Mouse (Mus musculus) fibroblast of lung, adult 2 months (primary cell): ENCODE data around the gene Prcp.
A peak's percentile ranks its signal among the peaks of the same experiment; 100 is the strongest.
"Not testable (repeated sequence)": the region's sequence is repeated elsewhere in the genome, so short reads cannot be mapped to it uniquely, and the experiment has no call there.

Source experiments
- DNase-seq: peaks from one replicate; pipeline ENCODE4 v3.0.0-alpha.2; 2011; ENCODE audit warnings: low read depth

Prcp gene

GRCm38 (mm10) chr7:92890618-92891230, 16.5 kb downstream of the Prcp start:
- no peak for DNase-seq

- DNase-seq = no peak
Measured at GRCm38 (mm10) chr7:92893478-92893877, 19.2 kb downstream of the Prcp start.

DNA sequence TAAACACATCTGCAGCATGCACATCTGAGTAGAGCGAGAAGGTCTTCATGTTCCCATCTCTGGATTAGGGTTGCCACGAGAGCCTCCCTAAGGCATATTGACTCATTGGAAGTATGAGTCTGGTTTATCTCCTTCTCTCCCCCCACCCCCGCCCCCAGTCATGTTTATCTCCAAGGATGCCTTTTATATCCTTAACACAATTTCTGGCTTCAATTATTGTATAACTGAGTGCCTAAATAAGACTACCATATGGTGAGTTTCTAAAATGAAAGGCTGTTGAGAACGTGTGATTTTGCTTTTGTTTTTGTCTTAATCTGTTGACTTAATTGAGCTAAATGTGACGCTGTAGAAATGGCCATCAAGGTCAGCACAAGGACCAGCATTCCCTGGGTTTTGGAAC, 21.8 kb downstream of the Prcp start:
- DNase-seq = no peak

- peak; percentile 23 for DNase-seq
Measured at GRCm38 (mm10) chr7:92897021-92897420, 22.8 kb downstream of the Prcp start.

- DNase-seq = peak; percentile 18
Measured at GRCm38 (mm10) chr7:92903360-92904038, 29.2 kb downstream of the Prcp start.

- DNase-seq = not testable (repeated sequence)
Measured at GRCm38 (mm10) chr7:92904285-92904684, 30.0 kb downstream of the Prcp start.

GRCm38 (mm10) chr7:92920172-92920856, 46.0 kb downstream of the Prcp start:
- DNase-seq = no peak

DNA sequence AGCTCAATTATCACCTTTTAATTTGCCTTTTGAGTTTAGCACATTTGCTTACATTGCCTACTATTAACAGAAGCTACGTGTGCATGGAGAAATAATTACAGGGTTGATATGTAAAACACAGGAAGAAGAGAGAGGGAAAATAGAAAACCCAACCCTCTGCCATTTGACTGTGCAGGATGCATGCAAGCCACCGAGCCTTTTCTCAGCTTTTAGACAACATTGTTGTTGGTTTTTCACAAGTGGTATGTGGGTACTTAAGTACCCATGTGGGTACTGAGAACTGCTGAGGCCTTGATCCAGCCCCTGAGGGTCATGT, 46.5 kb downstream of the Prcp start:
- no peak for DNase-seq

DNA sequence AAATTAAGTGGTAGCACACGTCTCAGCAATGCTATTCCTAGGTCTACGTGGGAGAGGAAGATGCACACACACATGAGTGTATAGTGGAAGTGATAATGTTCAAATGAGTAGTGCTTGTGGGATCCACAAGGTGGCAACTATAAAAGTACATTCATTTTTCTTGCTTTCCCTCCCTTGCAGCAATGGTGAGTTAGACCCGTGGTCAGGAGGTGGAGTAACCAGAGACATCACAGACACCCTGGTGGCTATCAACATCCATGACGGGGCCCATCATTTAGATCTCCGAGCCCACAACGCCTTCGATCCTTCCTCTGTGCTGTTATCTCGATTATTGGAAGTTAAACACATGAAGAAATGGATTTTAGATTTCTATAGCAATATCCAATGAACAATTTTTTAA, 58.5 kb downstream of the Prcp start:
- no peak for DNase-seq

DNA sequence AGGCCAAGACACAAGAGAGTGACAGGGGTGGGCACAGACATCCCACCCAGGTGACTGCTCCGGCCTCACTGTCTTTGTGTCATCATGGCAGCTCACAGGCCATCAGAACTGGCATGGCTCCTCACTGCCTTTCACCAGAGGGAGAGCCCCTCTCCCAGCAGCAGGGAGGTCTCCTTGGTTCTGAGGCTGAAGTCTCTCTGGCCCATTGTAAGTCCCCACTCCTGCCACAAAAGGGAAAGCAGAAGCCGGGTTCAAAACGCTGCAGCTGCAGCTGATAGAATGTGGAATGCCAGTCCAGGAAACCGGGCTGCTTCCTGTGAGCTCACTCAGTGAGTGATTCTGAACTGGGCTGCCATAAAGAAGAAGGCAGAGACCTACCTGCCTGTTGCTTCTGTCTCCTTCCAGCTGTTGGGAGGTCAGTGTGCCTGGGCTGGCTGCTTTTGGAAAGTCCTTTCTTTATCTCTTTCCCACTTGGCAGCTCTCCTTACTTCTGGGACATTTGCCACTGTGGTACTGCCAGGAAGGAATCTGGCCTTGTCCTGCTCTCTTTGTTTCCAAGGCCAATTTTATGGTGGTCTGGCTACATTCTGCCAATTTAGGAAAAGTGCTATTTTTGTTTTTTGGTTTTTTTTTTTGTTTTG, 59.2 kb downstream of the Prcp start:
- not testable (repeated sequence) for DNase-seq

DNA sequence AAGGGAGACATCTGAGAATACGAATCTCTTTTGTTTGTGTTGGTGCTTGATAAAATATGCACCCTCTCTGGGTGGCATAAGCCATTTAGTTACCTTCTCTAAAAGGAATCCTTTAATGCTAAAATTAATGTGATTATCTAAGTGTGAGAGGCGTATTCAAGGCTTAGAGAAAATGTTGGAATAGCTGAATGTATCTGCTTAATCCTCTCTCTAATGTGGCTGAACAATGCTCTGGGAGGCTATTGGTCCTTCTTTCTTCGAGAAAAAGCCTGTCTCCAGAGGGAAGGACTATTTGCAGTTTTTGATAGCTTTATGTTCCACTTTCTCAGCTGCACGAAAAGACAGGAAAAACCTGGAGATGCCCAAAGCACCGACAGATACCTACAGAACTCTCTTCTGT, 62.5 kb downstream of the Prcp start:
- no peak for DNase-seq

DNA sequence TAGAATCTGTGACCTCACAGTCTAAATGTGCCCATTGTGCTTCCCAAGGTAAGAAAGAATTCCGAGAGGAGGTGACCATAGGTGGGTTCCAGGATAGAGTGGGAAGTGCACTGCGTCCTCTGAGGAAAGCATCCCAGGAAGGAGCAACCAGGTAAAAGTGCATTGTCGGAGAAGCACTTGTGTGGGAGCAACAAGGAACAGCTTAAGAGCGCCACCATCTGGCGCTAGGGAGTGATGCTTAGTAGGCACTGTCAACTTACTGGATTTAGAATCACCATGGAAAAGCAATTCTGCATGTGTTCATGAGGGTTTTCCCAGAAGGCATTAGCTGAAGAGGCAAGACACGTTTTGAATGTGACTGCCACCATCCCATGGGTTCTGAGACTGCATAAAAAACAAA, 63.7 kb downstream of the Prcp start:
- DNase-seq = no peak

DNA sequence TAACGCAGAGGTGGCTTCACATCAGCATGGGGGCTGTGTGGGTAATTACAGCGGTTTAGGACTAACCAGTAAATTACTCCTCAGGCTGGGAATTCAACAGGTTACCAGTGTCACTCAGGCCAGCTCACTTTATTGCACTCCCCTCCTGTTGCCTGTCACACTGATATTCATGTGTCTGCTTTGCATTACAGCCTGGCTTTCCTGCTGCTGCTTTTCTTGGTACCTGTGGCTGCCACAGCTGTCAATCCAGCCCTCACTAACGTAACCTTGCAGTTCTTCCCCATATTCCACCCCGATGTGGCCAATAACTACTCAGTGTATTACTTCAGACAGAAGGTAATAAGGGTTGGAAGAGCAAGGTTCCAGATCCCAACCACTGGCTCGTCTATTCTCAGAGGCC, 65.5 kb downstream of the Prcp start:
- no peak for DNase-seq

DNA sequence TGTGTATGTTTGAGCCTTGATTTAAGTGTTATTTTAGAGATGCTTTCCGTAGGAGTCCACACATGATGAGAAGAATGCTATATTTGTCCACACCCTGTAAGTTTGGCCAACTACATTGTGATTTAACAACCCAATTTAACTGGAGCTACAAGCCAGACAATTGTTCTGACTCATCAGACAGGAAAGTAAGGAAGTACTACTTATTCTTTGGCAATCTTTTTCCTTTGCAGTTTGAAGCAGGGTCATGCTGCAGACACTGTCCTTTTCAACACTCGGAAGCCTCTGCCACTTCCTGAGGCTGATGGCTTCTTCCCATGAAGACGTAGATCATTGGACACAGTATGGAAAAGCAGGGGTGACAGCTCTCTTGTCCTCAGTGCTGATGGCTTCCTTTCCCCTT, 76.5 kb downstream of the Prcp start:
- no peak for DNase-seq

GRCm38 (mm10) chr7:92952210-92952609, 77.9 kb downstream of the Prcp start:
- no peak for DNase-seq

- no peak for DNase-seq
Measured at GRCm38 (mm10) chr7:92959758-92960157, 85.5 kb downstream of the Prcp start.

GRCm38 (mm10) chr7:92961876-92962275, 87.6 kb downstream of the Prcp start:
- DNase-seq = no peak

- DNase-seq = peak; percentile 36
Measured at GRCm38 (mm10) chr7:92964754-92965501, 90.7 kb downstream of the Prcp start.

DNA sequence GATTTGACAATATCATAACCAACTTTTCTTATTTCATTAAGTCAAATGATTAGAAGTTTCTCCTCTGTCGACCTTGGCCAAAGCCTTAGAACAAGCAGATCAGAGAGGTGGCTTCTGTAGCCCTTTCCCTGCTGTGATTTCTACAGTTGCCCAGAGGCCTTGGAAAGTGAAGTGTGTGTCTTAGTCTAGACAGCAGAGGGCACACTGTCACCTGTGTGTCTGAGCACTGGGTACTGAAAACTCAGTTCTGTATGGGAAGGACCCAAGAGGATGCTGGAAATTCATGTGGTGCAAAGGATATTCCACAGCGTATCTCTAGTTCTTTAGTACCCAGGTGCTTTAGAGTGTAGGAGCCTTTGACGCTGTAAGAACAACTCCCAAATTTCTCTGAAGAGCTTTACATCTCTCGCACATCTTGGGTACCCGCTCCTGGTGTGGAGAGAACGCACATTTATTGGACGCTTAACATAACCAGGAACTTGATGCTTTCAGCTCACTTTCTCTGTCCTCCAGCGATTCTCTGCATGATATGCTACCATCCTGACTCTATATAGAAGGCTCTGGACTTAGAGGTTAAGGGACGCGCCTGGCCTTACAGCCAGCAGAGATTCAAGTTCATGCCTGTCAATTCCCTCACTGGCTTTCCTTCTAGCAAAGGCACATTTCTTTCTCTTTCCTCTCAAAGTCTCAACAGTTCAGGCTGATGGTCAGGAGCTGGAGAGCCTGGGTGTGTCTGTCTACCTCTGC, 93.3 kb downstream of the Prcp start:
- DNase-seq = no peak

DNA sequence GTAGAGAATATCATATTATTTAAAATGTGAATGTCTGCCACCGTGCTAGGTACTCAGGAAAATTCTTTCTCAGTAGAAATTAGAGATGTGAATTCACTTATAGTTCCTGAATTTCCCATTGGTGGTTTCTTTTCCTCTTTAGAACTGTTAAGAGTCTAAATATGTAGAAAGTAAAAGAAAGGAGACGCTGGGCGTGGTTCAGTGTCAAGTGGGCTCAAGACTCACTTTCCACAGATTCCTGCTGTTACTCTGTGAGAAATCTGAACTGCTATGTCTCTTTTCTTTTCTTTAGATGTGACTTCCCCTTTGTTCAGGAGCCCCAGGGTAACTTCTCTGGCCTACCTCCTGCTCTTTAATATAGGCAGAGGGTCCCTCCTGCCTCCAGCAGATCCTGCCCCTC, 103.2 kb downstream of the Prcp start:
- DNase-seq = no peak

DNA sequence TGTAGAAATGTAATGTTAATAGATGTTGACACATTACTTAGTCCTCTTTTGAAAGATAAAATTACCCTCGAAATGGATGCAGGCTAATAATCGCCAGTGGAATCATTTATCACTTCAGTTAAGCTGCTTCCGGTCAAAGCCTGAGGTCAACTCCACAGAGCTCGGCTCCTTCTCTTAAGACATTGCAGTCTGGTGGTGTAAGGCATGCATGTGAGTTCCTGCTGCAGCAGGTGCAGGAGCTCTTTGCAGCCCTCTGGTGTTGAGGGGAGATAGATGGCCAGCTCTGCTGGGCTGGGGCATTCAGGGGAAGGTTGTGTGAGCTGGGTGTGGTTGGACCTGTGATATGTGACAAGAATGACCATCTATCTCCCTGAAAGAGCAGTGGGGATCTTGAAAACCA, 104.0 kb downstream of the Prcp start:
- DNase-seq = no peak

DNA sequence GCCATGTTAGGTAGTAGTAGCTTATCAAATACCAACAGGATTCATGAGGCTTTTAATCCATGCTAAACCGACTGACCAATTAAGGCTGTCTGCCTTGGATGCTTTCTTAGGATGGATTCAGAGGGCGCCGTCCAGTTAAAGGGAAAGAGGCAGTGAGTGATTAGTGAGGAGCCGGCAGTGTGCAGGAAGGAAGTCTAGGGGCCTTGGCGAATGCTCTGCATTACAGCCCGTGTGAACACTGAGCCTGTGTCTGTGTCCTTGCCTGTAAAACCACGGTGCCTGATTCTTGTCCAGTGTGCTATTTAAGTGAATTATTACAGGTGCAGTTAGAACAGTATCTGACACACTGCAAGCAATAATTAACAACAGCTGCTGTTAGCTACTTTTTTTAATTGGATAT, 104.5 kb downstream of the Prcp start:
- not testable (repeated sequence) for DNase-seq
